Mouse (Mus musculus) neural tube, embryonic 14.5 days (tissue): Measurements from ENCODE around the gene Slco3a1. TPM values are rescaled to one million over a fixed set of nuclear protein-coding genes. Genes with fewer than 3 reads are reported as not detected.

Experiments
- ATAC-seq: fragments of 200-750 bp; cut with Nextera tagmentation; 2 replicates; pipeline ENCODE4 v1.8.0; 2017; ENCODE audit warnings: low read depth, mild to moderate bottlenecking, moderate TSS enrichment, moderate library complexity
- H3K27ac ChIP-seq: fragments of 300-500 bp; sonication (generic); 2 replicates; pipeline ENCODE4 v1.5.1; 2014; ENCODE audit warnings: low read depth, mild to moderate bottlenecking, control low read depth, low read length, moderate library complexity, mixed read lengths
- H3K27me3 ChIP-seq: fragments of 300-500 bp; sonication (generic); 2 replicates; pipeline ENCODE4 v1.6.1; 2014; ENCODE audit warnings: low read length; ENCODE audit not compliant: control insufficient read depth, insufficient read depth
- H3K36me3 ChIP-seq: fragments of 300-500 bp; sonication (generic); 2 replicates; pipeline ENCODE4 v1.6.1; 2014; ENCODE audit warnings: low read length, mixed read lengths; ENCODE audit not compliant: control insufficient read depth, insufficient read depth
- H3K4me1 ChIP-seq: fragments of 300-500 bp; sonication (generic); 2 replicates; pipeline ENCODE4 v1.6.1; 2014; ENCODE audit warnings: low read length; ENCODE audit not compliant: control insufficient read depth, insufficient read depth
- H3K4me2 ChIP-seq: fragments of 300-500 bp; sonication (generic); 2 replicates; pipeline ENCODE4 v1.6.1; 2014; ENCODE audit warnings: mild to moderate bottlenecking, low read depth, low read length, control low read depth
- H3K4me3 ChIP-seq: fragments of 300-500 bp; sonication (generic); 2 replicates; pipeline ENCODE4 v1.5.1; 2014; ENCODE audit warnings: low read depth, low read length, control low read depth, mixed read lengths
- H3K9ac ChIP-seq: fragments of 300-500 bp; sonication (generic); replicated peaks from 2 replicates; pipeline ENCODE4 v1.6.1; 2014; ENCODE audit warnings: low read depth, mild to moderate bottlenecking, control low read depth, low read length, mixed read lengths
- H3K9me3 ChIP-seq: fragments of 300-500 bp; sonication (generic); 2 replicates; pipeline ENCODE4 v1.6.1; 2016; ENCODE audit warnings: low read length; ENCODE audit not compliant: control insufficient read depth
- WGBS: fragments of 180-500 bp; shearing (Covaris S2); extraction: QIAGEN DNeasy Blood & Tissue Kit; methylation state at CpG from one replicate; pipeline ENCODE4 v1.1.7; 2014; 5-methylcytosine and 5-hydroxymethylcytosine counted together
- polyA plus RNA-seq: library from polyadenylated mRNA; unstranded; fragments of >200 nt; fragmentation: Nextera tagmentation; extraction: Ambion mirVana; gene quantifications from 2 replicates; pipeline ENCODE4 v1.2.1, GENCODE M21; 2014

Gene Slco3a1
- polyA plus RNA-seq, 1 experiment from 2014 or later = 18.6 TPM

DNA sequence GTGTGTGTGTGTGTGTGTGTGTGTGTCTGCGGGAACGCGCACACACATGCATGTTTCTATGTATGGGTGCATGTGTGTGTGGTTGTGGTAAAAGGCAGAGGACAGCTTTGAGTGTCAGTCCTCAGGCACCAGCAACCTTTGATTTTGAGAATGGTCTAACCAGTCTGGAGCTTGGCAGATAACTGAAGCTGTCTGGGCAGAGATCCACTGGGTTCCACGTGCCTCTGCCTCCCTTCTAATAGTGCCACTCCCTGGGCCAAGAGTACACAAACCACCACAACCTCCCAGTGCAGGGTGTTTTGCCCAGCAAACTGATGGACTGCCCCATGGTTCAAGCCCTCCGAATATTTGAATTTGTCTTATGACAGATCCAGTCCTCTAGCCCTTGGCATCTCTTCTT is 55.1 kb downstream of the Slco3a1 start:
- Histone ChIP-seq H3K27me3 (no peaks in the 10 kb centered on the region), H3K4me3 (no peak overlapping the region), H3K4me2 (no peak overlapping the region), H3K4me1 (no peaks in the 10 kb centered on the region), H3K36me3 (no peaks in the 10 kb centered on the region), H3K9ac (no peak overlapping the region), H3K9me3 (no peaks in the 10 kb centered on the region), H3K27ac (no peak overlapping the region)
- no peak for ATAC-seq
- WGBS = 90% methylated on average over 5 of the region's 5 CpGs

GRCm38 (mm10) chr7:74498266-74498980 is 56.2 kb downstream of the Slco3a1 start:
- Histone ChIP-seq H3K9me3 (no peaks in the 10 kb centered on the region), H3K4me3 (no peak overlapping the region), H3K27ac (no peak overlapping the region), H3K4me2 (no peak overlapping the region), H3K36me3 (no peaks in the 10 kb centered on the region), H3K4me1 (no peaks in the 10 kb centered on the region), H3K27me3 (no peaks in the 10 kb centered on the region), H3K9ac (no peak overlapping the region)
- no peak for ATAC-seq
- 77% methylated on average over 4 of the region's 4 CpGs for WGBS

DNA sequence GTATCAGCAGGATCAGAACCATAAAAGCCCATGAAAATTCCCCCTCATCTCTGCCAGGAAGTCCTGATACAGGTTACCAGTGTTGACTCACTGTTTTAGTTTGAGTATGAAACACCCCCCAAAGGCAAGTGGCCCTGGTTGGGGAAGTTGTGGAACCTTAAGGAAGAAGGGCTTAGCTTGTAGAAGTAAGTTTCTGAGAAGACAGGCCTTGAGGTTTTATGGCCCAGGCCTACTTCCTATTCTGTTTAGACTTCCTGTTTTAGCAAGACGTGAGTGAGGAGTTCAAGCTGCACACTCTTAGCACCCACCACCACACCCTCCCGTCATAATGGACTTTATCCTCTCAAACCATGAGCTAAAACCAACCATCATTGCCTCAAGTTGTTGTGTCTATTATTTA is 57.4 kb downstream of the Slco3a1 start:
- H3K36me3 ChIP-seq = no peaks in the 10 kb centered on the region
- no peaks in the 10 kb centered on the region for H3K9me3 ChIP-seq
- ATAC-seq = no peak
- no peak overlapping the region for H3K4me2 ChIP-seq
- H3K4me1 ChIP-seq = no peaks in the 10 kb centered on the region
- no peak overlapping the region for H3K9ac ChIP-seq
- no peaks in the 10 kb centered on the region for H3K27me3 ChIP-seq
- WGBS = 84% methylated on average over 2 of the region's 2 CpGs
- H3K27ac ChIP-seq = no peak overlapping the region
- no peak overlapping the region for H3K4me3 ChIP-seq

GRCm38 (mm10) chr7:74495451-74495850 is 59.1 kb downstream of the Slco3a1 start:
- 91% methylated on average over 2 of the region's 2 CpGs for WGBS
- H3K4me3 ChIP-seq = no peak overlapping the region
- ATAC-seq = no peak
- H3K4me2 ChIP-seq = no peak overlapping the region
- no peaks in the 10 kb centered on the region for H3K36me3 ChIP-seq
- H3K4me1 ChIP-seq = no peaks in the 10 kb centered on the region
- H3K27me3 ChIP-seq = no peaks in the 10 kb centered on the region
- no peak overlapping the region for H3K27ac ChIP-seq
- H3K9ac ChIP-seq = no peak overlapping the region
- H3K9me3 ChIP-seq = no peaks in the 10 kb centered on the region

DNA sequence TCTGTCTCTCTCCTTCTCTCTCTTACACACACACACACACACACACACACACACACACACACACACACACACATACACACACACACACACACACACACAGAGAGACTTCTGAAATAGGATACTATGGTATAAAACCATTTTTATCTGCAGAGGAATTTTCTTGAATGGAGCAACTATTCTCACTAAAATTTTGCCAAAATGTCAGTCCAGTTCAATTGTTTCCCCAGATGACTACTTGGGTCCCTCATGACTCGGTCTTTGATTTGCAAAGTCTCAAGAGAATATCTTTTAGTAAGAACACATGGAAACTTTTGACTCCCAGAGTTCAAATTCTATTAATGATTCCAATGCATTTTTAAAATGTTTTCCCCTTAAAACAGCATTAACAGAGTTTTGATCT is 60.8 kb downstream of the Slco3a1 start:
- no peak overlapping the region for H3K9ac ChIP-seq
- H3K4me2 ChIP-seq = no peak overlapping the region
- H3K4me1 ChIP-seq = no peaks in the 10 kb centered on the region
- no peak for ATAC-seq
- 87% methylated on average over 1 of the region's 1 CpGs for WGBS
- no peak overlapping the region for H3K27ac ChIP-seq
- no peaks in the 10 kb centered on the region for H3K36me3 ChIP-seq
- H3K27me3 ChIP-seq = no peaks in the 10 kb centered on the region
- no peak overlapping the region for H3K4me3 ChIP-seq
- H3K9me3 ChIP-seq = no peaks in the 10 kb centered on the region

- 83% methylated on average over 9 of the region's 9 CpGs for WGBS
- Histone ChIP-seq H3K4me2 (no peak overlapping the region), H3K27ac (no peak overlapping the region), H3K9ac (no peak overlapping the region), H3K4me1 (no peaks in the 10 kb centered on the region), H3K9me3 (no peaks in the 10 kb centered on the region), H3K27me3 (no peaks in the 10 kb centered on the region), H3K4me3 (no peak overlapping the region), H3K36me3 (no peaks in the 10 kb centered on the region)
- no peak for ATAC-seq
These were observed 62.8 kb downstream of the Slco3a1 start for GRCm38 (mm10) chr7:74491683-74492355.

DNA sequence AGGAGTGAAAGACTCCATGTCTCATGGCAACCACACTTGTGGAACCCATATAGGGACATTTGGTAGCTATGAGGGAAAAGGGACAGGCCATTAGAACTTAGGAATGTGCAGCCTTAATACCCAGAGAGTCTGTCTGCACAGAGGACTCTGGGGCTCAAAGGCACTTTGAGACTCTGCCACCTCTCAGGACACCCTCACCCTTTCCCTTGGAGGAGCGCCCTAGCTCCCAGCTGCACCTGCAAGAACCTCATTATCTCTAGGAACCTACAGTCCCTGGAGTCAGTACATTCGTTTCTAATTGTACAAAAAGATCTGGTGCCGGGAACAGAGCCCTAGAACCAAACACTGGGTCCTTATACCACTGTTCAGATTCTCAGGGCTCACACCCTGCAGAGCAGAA is 66.4 kb downstream of the Slco3a1 start:
- 95% methylated on average over 3 of the region's 3 CpGs for WGBS
- H3K9ac ChIP-seq = no peak overlapping the region
- ATAC-seq = no peak

GRCm38 (mm10) chr7:74487727-74488126 is 66.9 kb downstream of the Slco3a1 start:
- Histone ChIP-seq H3K4me2 (no peak overlapping the region), H3K4me1 (no peaks in the 10 kb centered on the region), H3K36me3 (no peaks in the 10 kb centered on the region), H3K27me3 (no peaks in the 10 kb centered on the region), H3K9ac (no peak overlapping the region), H3K4me3 (no peak overlapping the region), H3K9me3 (no peaks in the 10 kb centered on the region), H3K27ac (no peak overlapping the region)
- WGBS = 70% methylated on average over 3 of the region's 3 CpGs
- no peak for ATAC-seq

More for the DNA sequence above, 66.4 kb downstream of the Slco3a1 start:
- H3K27me3 ChIP-seq = no peaks in the 10 kb centered on the region
- no peak overlapping the region for H3K4me3 ChIP-seq
- no peak overlapping the region for H3K27ac ChIP-seq
- no peak overlapping the region for H3K4me2 ChIP-seq
- H3K9me3 ChIP-seq = no peaks in the 10 kb centered on the region
- H3K4me1 ChIP-seq = no peaks in the 10 kb centered on the region
- no peaks in the 10 kb centered on the region for H3K36me3 ChIP-seq

DNA sequence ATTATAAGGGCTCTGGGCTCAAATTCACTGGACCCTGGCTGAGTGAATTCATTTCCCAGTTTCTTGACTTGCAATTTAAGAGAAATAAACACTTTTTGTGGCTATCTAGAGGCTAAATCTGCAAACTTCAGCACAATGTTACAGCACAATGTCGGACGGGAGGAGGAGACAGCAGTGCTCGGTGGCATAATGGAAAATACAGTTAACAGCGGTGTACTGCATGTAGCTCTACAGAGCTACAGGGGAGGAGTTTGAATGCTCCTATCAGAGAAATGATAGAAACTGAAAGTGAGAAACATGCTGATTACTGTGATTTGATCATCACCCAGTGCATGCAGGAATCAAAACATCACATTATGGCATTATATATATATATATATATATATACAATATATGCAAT is 68.5 kb downstream of the Slco3a1 start:
- ATAC-seq = no peak

More for the DNA sequence above, 68.5 kb downstream of the Slco3a1 start:
- Histone ChIP-seq H3K36me3 (no peaks in the 10 kb centered on the region), H3K27me3 (no peaks in the 10 kb centered on the region), H3K4me3 (no peak overlapping the region), H3K4me1 (no peaks in the 10 kb centered on the region), H3K9ac (no peak overlapping the region), H3K9me3 (no peaks in the 10 kb centered on the region), H3K4me2 (no peak overlapping the region), H3K27ac (no peak overlapping the region)
- WGBS = 89% methylated on average over 4 of the region's 4 CpGs
